Mouse (Mus musculus) olfactory bulb, adult 2 months (tissue): ENCODE results near the gene Dppa4. TPM values are rescaled to one million over a fixed set of nuclear protein-coding genes. Genes with fewer than 3 reads are reported as not detected.

Experiments used
- H3K27ac ChIP-seq: fragments of 200-500 bp; 2 replicates; pipeline ENCODE4 v1.5.1; 2012; ENCODE audit warnings: low read depth, low read length; ENCODE audit not compliant: insufficient read depth
- H3K4me1 ChIP-seq: fragments of 200-500 bp; 2 replicates; pipeline ENCODE4 v1.6.1; 2012; ENCODE audit warnings: low read length; ENCODE audit not compliant: control insufficient read depth, insufficient read depth
- H3K4me3 ChIP-seq: fragments of 200-500 bp; 2 replicates; pipeline ENCODE4 v1.5.1; 2012; ENCODE audit warnings: mild to moderate bottlenecking, low read depth, low read length, moderate library complexity; ENCODE audit not compliant: insufficient read depth
- CTCF ChIP-seq: fragments of 200-500 bp; IDR thresholded peaks from 2 replicates; pipeline ENCODE4 v1.5.1; 2012; ENCODE audit warnings: low read depth, mild to moderate bottlenecking, low read length, moderate library complexity; ENCODE audit not compliant: insufficient read depth
- POLR2A ChIP-seq: fragments of 200-500 bp; IDR thresholded peaks from 2 replicates; pipeline ENCODE4 v1.6.1; 2012; ENCODE audit warnings: mild to moderate bottlenecking, low read depth, low read length, moderate library complexity; ENCODE audit not compliant: insufficient read depth
- WGBS: fragments of 180-500 bp; shearing (Covaris S2); methylation state at CpG from one replicate; pipeline ENCODE4 v1.1.7; 2018; 5-methylcytosine and 5-hydroxymethylcytosine counted together
- polyA plus RNA-seq: library from polyadenylated mRNA; stranded (reverse); fragments of >200 nt; gene quantifications from 2 replicates; pipeline ENCODE4 v1.2.4, GENCODE M21; 2012; ENCODE audit warnings: low replicate concordance; ENCODE audit not compliant: missing spikeins, insufficient read depth, insufficient read length

Dppa4 gene
- polyA plus RNA-seq: not detected in 2 replicates

GRCm38 (mm10) chr16:48283517-48283916 is at the start of gene Dppa4:
TSS of gene Dppa4 (plus strand) at chr16:48283733.
- Histone ChIP-seq H3K4me3 (no peak within 1 kb of the TSS), H3K4me1 (no peaks in the 10 kb centered on the region), H3K27ac (no peak within 1 kb of the TSS)
- WGBS: 81% methylated on average over 4 of the region's 4 CpGs
- no peak for TF ChIP-seq CTCF
- TF ChIP-seq POLR2A: no peak

GRCm38 (mm10) chr16:48234999-48235398 is 48.5 kb upstream of the Dppa4 start:
- 83% methylated on average over 1 of the region's 1 CpGs for WGBS
- no peaks in the 10 kb centered on the region for H3K4me1 ChIP-seq
- TF ChIP-seq POLR2A (no peak), CTCF (no peak)
- no peak overlapping the region for H3K4me3 ChIP-seq
- no peak overlapping the region for H3K27ac ChIP-seq

- H3K27ac ChIP-seq: no peak overlapping the region
- no peak overlapping the region for H3K4me3 ChIP-seq
- no peaks in the 10 kb centered on the region for H3K4me1 ChIP-seq
- TF ChIP-seq POLR2A (no peak), CTCF (no peak)
- WGBS: 93% methylated on average over 7 of the region's 7 CpGs
Measured at GRCm38 (mm10) chr16:48237676-48238075, 45.9 kb upstream of the Dppa4 start.

GRCm38 (mm10) chr16:48247044-48247661 is 36.4 kb upstream of the Dppa4 start:
- no peak for TF ChIP-seq CTCF
- no peak for TF ChIP-seq POLR2A
- Histone ChIP-seq H3K27ac (no peak overlapping the region), H3K4me3 (no peak overlapping the region), H3K4me1 (no peaks in the 10 kb centered on the region)
- WGBS: 36% methylated on average over 2 of the region's 2 CpGs

- H3K4me3 ChIP-seq: no peak overlapping the region
- no peaks in the 10 kb centered on the region for H3K4me1 ChIP-seq
- TF ChIP-seq POLR2A (no peak), CTCF (no peak)
- 75% methylated on average over 4 of the region's 4 CpGs for WGBS
- no peak overlapping the region for H3K27ac ChIP-seq
Measured at GRCm38 (mm10) chr16:48252824-48253223, 30.7 kb upstream of the Dppa4 start.

GRCm38 (mm10) chr16:48254584-48254983 is 28.9 kb upstream of the Dppa4 start:
- no peak overlapping the region for H3K27ac ChIP-seq
- 90% methylated on average over 5 of the region's 5 CpGs for WGBS
- no peak overlapping the region for H3K4me3 ChIP-seq
- H3K4me1 ChIP-seq: no peaks in the 10 kb centered on the region
- TF ChIP-seq CTCF (no peak), POLR2A (no peak)

- Histone ChIP-seq H3K4me3 (no peak overlapping the region), H3K27ac (no peak overlapping the region), H3K4me1 (no peaks in the 10 kb centered on the region)
- TF ChIP-seq POLR2A (no peak), CTCF (no peak)
- WGBS: 94% methylated on average over 4 of the region's 4 CpGs
Measured at GRCm38 (mm10) chr16:48259519-48259918, 24.0 kb upstream of the Dppa4 start.

- no peak overlapping the region for H3K27ac ChIP-seq
- no peak overlapping the region for H3K4me3 ChIP-seq
- TF ChIP-seq CTCF: no peak
- TF ChIP-seq POLR2A: no peak
- H3K4me1 ChIP-seq: no peaks in the 10 kb centered on the region
- WGBS: 93% methylated on average over 1 of the region's 1 CpGs
Measured at GRCm38 (mm10) chr16:48262901-48263300, 20.6 kb upstream of the Dppa4 start.

GRCm38 (mm10) chr16:48265856-48266255 is 17.7 kb upstream of the Dppa4 start:
- Histone ChIP-seq H3K4me1 (no peaks in the 10 kb centered on the region), H3K4me3 (no peak overlapping the region), H3K27ac (no peak overlapping the region)
- TF ChIP-seq POLR2A: no peak
- TF ChIP-seq CTCF: no peak
- 96% methylated on average over 4 of the region's 4 CpGs for WGBS
